Mouse (Mus musculus): ENCODE results near the gene Hoxc10.

DNA sequence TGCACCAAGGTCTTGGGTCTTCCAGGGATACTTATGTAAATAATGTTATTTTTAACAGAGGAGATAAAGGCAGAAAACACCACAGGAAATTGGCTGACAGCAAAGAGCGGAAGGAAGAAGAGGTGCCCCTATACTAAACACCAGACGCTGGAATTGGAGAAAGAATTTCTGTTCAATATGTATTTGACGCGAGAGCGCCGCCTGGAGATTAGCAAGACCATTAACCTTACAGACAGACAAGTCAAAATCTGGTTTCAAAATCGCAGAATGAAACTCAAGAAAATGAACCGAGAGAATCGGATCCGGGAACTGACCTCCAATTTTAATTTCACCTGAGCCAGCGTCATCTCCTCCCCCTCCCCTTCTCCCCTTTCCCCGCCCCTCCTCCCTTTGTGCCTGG lies 4.1 kb downstream of the Hoxc10 start:
- no peak for TF ChIP-seq GATA1 (IDR thresholded peaks at IDR 0.05; ENCODE audit: borderline replicate concordance, low read length)
- TF ChIP-seq FLI1 (IDR thresholded peaks at IDR 0.05; ENCODE audit: low read length), result no peak
